Mouse (Mus musculus): Measurements from ENCODE around the gene Ror1.

The Ror1 gene

GRCm38 (mm10) chr4:100253401-100253800 is 157.8 kb downstream of the Ror1 start:
- DNase-seq (ENCODE audit: low spot score), result no peak

- DNase-seq (ENCODE audit: low spot score), result no peak
Measured at GRCm38 (mm10) chr4:100253831-100254230, 158.2 kb downstream of the Ror1 start.

- no peak for DNase-seq (ENCODE audit: low spot score)
Measured at GRCm38 (mm10) chr4:100258462-100258861, 162.9 kb downstream of the Ror1 start.

- DNase-seq (ENCODE audit: low spot score), result no peak
Measured at GRCm38 (mm10) chr4:100263917-100264316, 168.3 kb downstream of the Ror1 start.

GRCm38 (mm10) chr4:100271059-100271735 is 175.6 kb downstream of the Ror1 start:
- DNase-seq (ENCODE audit: low spot score), result no peak

- no peak for DNase-seq (ENCODE audit: low spot score)
Measured at GRCm38 (mm10) chr4:100271736-100272127, 176.1 kb downstream of the Ror1 start.

GRCm38 (mm10) chr4:100273356-100273755 is 177.8 kb downstream of the Ror1 start:
- no peak for DNase-seq (ENCODE audit: low spot score)

GRCm38 (mm10) chr4:100273807-100274480 is 178.4 kb downstream of the Ror1 start:
- no peak for DNase-seq (ENCODE audit: low spot score)

GRCm38 (mm10) chr4:100276482-100276881 is 180.9 kb downstream of the Ror1 start:
- DNase-seq (ENCODE audit: low spot score), result no peak

- DNase-seq (ENCODE audit: low spot score), result no peak
Measured at GRCm38 (mm10) chr4:100276970-100277369, 181.4 kb downstream of the Ror1 start.

GRCm38 (mm10) chr4:100283171-100283880 is 187.7 kb downstream of the Ror1 start:
- no peak for DNase-seq (ENCODE audit: low spot score)

GRCm38 (mm10) chr4:100284528-100284927 is 188.9 kb downstream of the Ror1 start:
- DNase-seq (ENCODE audit: low spot score), result no peak

- DNase-seq (ENCODE audit: low spot score), result no peak
Measured at GRCm38 (mm10) chr4:100286111-100286541, 190.5 kb downstream of the Ror1 start.

- DNase-seq (ENCODE audit: low spot score), result no peak
Measured at GRCm38 (mm10) chr4:100286800-100287199, 191.2 kb downstream of the Ror1 start.

- no peak for DNase-seq (ENCODE audit: low spot score)
Measured at GRCm38 (mm10) chr4:100287829-100288228, 192.2 kb downstream of the Ror1 start.

- DNase-seq (ENCODE audit: low spot score), result no peak
Measured at GRCm38 (mm10) chr4:100291015-100291651, 195.5 kb downstream of the Ror1 start.

GRCm38 (mm10) chr4:100297678-100298077 is 202.1 kb downstream of the Ror1 start:
- DNase-seq (ENCODE audit: low spot score), result no peak

GRCm38 (mm10) chr4:100298566-100298965 is 203.0 kb downstream of the Ror1 start:
- no peak for DNase-seq (ENCODE audit: low spot score)

- DNase-seq (ENCODE audit: low spot score), result no peak
Measured at GRCm38 (mm10) chr4:100300171-100300570, 204.6 kb downstream of the Ror1 start.

GRCm38 (mm10) chr4:100301423-100301822 is 205.8 kb downstream of the Ror1 start:
- no peak for DNase-seq (ENCODE audit: low spot score)

GRCm38 (mm10) chr4:100307365-100307764 is 211.8 kb downstream of the Ror1 start:
- no peak for DNase-seq (ENCODE audit: low spot score)

GRCm38 (mm10) chr4:100311775-100312537 is 216.4 kb downstream of the Ror1 start:
- no peak for DNase-seq (ENCODE audit: low spot score)
